Mouse (Mus musculus) Patski (cell line): ENCODE measurements around the gene 1110002E22Rik. TPM values are rescaled to one million over a fixed set of nuclear protein-coding genes. Genes with fewer than 3 reads are reported as not detected.
A peak's percentile ranks its signal among the peaks of the same experiment; 100 is the strongest.

ENCODE experiments used
- ATAC-seq: fragments of 100-300 bp; one replicate; pipeline ENCODE4 v1.8.0; 2021
- CTCF ChIA-PET: fragments of 350-600 bp; sonication (Branson Sonifier 250); formaldehyde crosslinking; loops from one replicate; lab custom pipeline; 2022; ENCODE audit warnings: inconsistent platforms; lab: Charles Lee
- POLR2A ChIA-PET: fragments of 350-600 bp; sonication (Branson Sonifier 250); formaldehyde crosslinking; loops from one replicate; lab custom pipeline; 2022; ENCODE audit warnings: antibody characterized with exemption, inconsistent platforms; lab: Charles Lee
- DNase-seq: peaks from one replicate; pipeline ENCODE4 v3.0.0-alpha.2; 2011; ENCODE audit warnings: low read depth, low spot score
- H3K27me3 ChIP-seq: fragments of 371-371 bp; one replicate; pipeline ENCODE4 v1.5.1; 2021
- CTCF ChIP-seq: fragments of 100-300 bp; IDR thresholded peaks from one replicate; pipeline ENCODE4 v1.5.1; 2021
- in situ Hi-C: fragments of 300-500 bp; cut with MboI; formaldehyde crosslinking; loops from 3 replicates; pipeline ENCODE4 v1.11.1; 2018; ENCODE audit warnings: low pct_unique_long_range_greater_than_20kb, mixed read lengths
- polyA plus RNA-seq: library from polyadenylated mRNA; unstranded; gene quantifications from one replicate; pipeline ENCODE4 v1.2.3, GENCODE M21; 2021

Gene 1110002E22Rik
- polyA plus RNA-seq, 1 experiment from 2014 or later, result 0.67 TPM

GRCm38 (mm10) chr3:138071476-138072073 is 6.7 kb downstream of the 1110002E22Rik start:
- TF ChIP-seq CTCF, result no peak
- POLR2A ChIA-PET, result interaction anchor here (0.6 to 0.9 kb wide), 2 partner anchors 14 to 197 kb away, joined by 3 read pairs; no protein-coding TSS in a partner anchor
- DNase-seq (no peak), ATAC-seq (no peak)
- in situ Hi-C loops, result no loop called here
- no peaks in the 10 kb centered on the region for H3K27me3 ChIP-seq
- CTCF ChIA-PET, result interaction anchor here (1.5 kb wide), 1 partner anchor 11 kb away, joined by 3 read pairs; no protein-coding TSS in a partner anchor

- POLR2A ChIA-PET, result interaction anchor here (0.8 kb wide), 1 partner anchor 18 kb away, joined by 3 read pairs; no protein-coding TSS in a partner anchor
- DNase-seq, result no peak
- no peaks in the 10 kb centered on the region for H3K27me3 ChIP-seq
- in situ Hi-C loops, result no loop called here
- ATAC-seq, result no peak
- TF ChIP-seq CTCF, result no peak
- CTCF ChIA-PET, result interaction anchor here (0.7 to 1.3 kb wide), 4 partner anchors 10 to 83 kb away, joined by 3 to 4 read pairs (median 4); partner anchors contain the start of gene 1110002E22Rik
Observed at GRCm38 (mm10) chr3:138074214-138074613, 9.4 kb downstream of the 1110002E22Rik start.

DNA sequence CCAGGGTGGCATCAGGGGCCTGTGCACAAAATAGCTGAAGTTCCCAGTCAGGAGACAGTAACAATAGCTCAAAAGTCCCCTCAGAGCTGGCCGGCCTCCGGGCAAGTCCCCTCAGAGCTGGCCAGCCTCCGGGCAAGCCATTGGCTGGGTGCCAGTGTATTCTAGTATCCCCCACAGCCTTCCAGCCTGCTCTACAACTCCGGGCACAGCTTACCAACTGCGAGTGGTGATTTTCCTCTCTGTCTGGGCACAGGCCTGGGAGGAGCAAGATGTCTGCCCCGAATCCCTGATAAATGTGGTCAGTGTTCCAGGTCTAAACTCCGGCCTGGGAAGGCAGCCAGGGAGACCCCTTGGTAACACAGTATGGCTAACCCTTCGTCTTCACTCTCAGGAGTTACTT is 10.4 kb downstream of the 1110002E22Rik start:
- POLR2A ChIA-PET, result interaction anchor here (0.8 kb wide), 1 partner anchor 17 kb away, joined by 3 read pairs; no protein-coding TSS in a partner anchor
- no peak for TF ChIP-seq CTCF
- in situ Hi-C loops, result no loop called here
- CTCF ChIA-PET, result interaction anchor here (0.9 to 1.3 kb wide), 3 partner anchors 11 to 84 kb away, joined by 3 to 4 read pairs (median 4); partner anchors contain the start of gene 1110002E22Rik
- ATAC-seq (no peak), DNase-seq (no peak)
- H3K27me3 ChIP-seq, result no peaks in the 10 kb centered on the region

- H3K27me3 ChIP-seq, result no peaks in the 10 kb centered on the region
- no peak for DNase-seq
- CTCF ChIA-PET, result interaction anchor here (1.0 to 1.8 kb wide), 4 partner anchors 8 to 86 kb away, joined by 3 to 4 read pairs (median 3); no protein-coding TSS in a partner anchor
- POLR2A ChIA-PET, result no interaction called here
- ATAC-seq, result no peak
- TF ChIP-seq CTCF, result no peak
- in situ Hi-C loops, result no loop called here
Observed at GRCm38 (mm10) chr3:138077476-138078340, 12.9 kb downstream of the 1110002E22Rik start.

- no peak for DNase-seq
- ChIA-PET CTCF (interaction anchor here (0.8 to 1.8 kb wide), 5 partner anchors 9 to 87 kb away, joined by 3 to 5 read pairs (median 4); no protein-coding TSS in a partner anchor), POLR2A (no interaction called here)
- ATAC-seq, result no peak
- in situ Hi-C loops, result no loop called here
- H3K27me3 ChIP-seq, result no peaks in the 10 kb centered on the region
- TF ChIP-seq CTCF, result no peak
Observed at GRCm38 (mm10) chr3:138078701-138079100, 13.8 kb downstream of the 1110002E22Rik start.

GRCm38 (mm10) chr3:138083073-138083637 is 18.3 kb downstream of the 1110002E22Rik start:
- H3K27me3 ChIP-seq, result no peaks in the 10 kb centered on the region
- DNase-seq, result no peak
- in situ Hi-C loops, result no loop called here
- ATAC-seq, result no peak
- TF ChIP-seq CTCF, result no peak
- ChIA-PET CTCF (interaction anchor here (0.8 to 1.8 kb wide), 4 partner anchors 9 to 92 kb away, joined by 3 to 7 read pairs (median 4); partner anchors contain the start of gene Mttp), POLR2A (interaction anchor here (0.7 to 0.8 kb wide), 2 partner anchors 16 kb away, joined by 3 to 4 read pairs; partner anchors contain the start of gene Gm5105)

GRCm38 (mm10) chr3:138083896-138084295 is 19.0 kb downstream of the 1110002E22Rik start:
- ATAC-seq (no peak), DNase-seq (no peak)
- in situ Hi-C loops, result no loop called here
- TF ChIP-seq CTCF, result no peak
- POLR2A ChIA-PET, result interaction anchor here (0.5 to 0.8 kb wide), 2 partner anchors 17 to 1952 kb away, joined by 3 to 4 read pairs; partner anchors contain the start of gene Gm5105
- no peaks in the 10 kb centered on the region for H3K27me3 ChIP-seq
- CTCF ChIA-PET, result interaction anchor here (1.0 to 1.8 kb wide), 2 partner anchors 9 to 93 kb away, joined by 3 to 7 read pairs; no protein-coding TSS in a partner anchor

DNA sequence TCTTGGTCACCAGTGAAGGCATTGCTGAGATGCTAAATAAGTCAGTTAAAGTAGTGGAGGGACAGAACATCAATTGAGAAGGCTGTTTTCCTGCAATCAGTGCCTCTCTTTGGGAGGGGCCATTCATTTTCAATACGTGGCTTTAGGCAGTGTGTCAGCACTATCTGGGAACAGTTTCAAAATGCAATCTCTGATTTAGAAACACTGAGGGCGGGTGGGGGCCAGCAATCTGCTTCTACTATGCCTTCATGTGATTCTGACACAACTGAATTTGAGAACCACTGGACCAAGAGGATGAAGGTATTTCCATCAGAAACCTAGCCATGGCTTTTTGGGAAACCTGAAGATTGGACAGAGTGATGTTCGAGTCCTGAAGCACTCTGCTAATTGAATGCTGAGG is 30.4 kb downstream of the 1110002E22Rik start:
- no peak for ATAC-seq
- no peak for DNase-seq
- no peak for TF ChIP-seq CTCF
- no peaks in the 10 kb centered on the region for H3K27me3 ChIP-seq
- ChIA-PET CTCF (interaction anchor here (0.7 to 1.3 kb wide), 2 partner anchors 10 to 1259 kb away, joined by 3 read pairs; no protein-coding TSS in a partner anchor), POLR2A (interaction anchor here (0.7 kb wide), 1 partner anchor 10 kb away, joined by 6 read pairs; no protein-coding TSS in a partner anchor)
- in situ Hi-C loops, result no loop called here

DNA sequence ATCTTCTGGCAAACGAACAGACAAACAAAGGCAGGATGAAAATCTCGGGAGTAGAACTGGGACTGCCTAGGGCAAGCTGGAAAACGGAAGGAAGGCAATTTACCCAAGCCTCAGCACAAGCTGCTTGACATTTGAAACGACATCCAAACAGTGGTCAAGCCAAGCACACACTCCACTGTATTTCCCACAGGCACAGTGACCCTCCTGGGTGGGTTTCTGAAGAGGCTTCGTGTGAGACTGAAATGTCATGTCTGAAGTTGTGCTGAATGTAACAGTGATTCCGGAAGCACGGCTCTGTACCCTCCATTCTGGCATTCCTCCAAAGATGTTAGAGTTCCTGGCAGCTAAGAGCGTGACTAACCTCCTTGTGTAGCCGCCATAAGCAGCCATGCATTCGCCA is 30.9 kb downstream of the 1110002E22Rik start:
- TF ChIP-seq CTCF, result no peak
- DNase-seq (peak; percentile 92), ATAC-seq (peak; percentile 82)
- in situ Hi-C loops, result no loop called here
- no peaks in the 10 kb centered on the region for H3K27me3 ChIP-seq
- CTCF ChIA-PET, result interaction anchor here (1.3 kb wide), 1 partner anchor 10 kb away, joined by 3 read pairs; no protein-coding TSS in a partner anchor
- POLR2A ChIA-PET, result no interaction called here
